Mouse (Mus musculus): ENCODE measurements at regions not wholly inside any gene's neighbourhood (a gene's known extent, or its start where the extent isn't known, plus 50 kb on each side); places are given as distances from the start of the nearest gene placed in this dataset.

DNA sequence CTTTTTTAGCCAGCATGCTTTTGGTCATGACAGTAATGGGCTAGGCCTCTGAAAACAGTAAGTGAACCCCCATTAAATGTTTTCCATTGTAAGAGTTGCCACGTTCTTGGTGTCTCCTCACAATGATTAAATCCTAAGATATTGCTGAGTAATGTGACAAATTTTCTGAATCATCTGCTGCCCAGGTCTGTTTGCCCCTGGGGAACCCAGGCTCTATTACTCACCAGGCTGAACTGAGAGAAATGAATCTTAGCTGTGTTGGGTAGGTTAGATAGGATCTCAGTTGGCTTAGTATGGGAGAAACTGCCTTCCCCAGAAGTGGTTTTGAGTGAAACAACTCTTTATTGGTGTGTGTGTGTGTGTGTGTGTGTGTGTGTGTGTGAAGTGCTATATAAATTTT, 314.3 kb upstream of the Pdcd1 start:
- TF ChIP-seq CTCF (IDR thresholded peaks at IDR 0.05; ENCODE audit: borderline replicate concordance, insufficient read depth, low read depth, low read length) (no peak), POLR2A (IDR thresholded peaks at IDR 0.05; ENCODE audit: borderline replicate concordance, insufficient read depth, low read length) (no peak)
